Mouse (Mus musculus) embryonic facial prominence, embryonic 12.5 days (tissue): ENCODE data around the gene Cdh26. TPM values are rescaled to one million over a fixed set of nuclear protein-coding genes. Genes with fewer than 3 reads are reported as not detected.

Experiments
- ATAC-seq: fragments of 200-750 bp; cut with Nextera tagmentation; 2 replicates; pipeline ENCODE4 v1.8.0; 2017; ENCODE audit not compliant: insufficient number of reproducible peaks, insufficient read depth, low FRiP score, low TSS enrichment
- H3K27ac ChIP-seq: fragments of 300-500 bp; sonication (generic); 2 replicates; pipeline ENCODE4 v1.5.1; 2016; ENCODE audit warnings: mild to moderate bottlenecking
- H3K27me3 ChIP-seq: fragments of 300-500 bp; sonication (generic); 2 replicates; pipeline ENCODE4 v1.6.1; 2016; ENCODE audit warnings: mild to moderate bottlenecking, moderate library complexity
- H3K36me3 ChIP-seq: fragments of 300-500 bp; sonication (generic); 2 replicates; pipeline ENCODE4 v1.6.1; 2016; ENCODE audit warnings: mild to moderate bottlenecking
- H3K4me1 ChIP-seq: fragments of 300-500 bp; sonication (generic); 2 replicates; pipeline ENCODE4 v1.6.1; 2016
- H3K4me2 ChIP-seq: fragments of 300-500 bp; sonication (generic); replicated peaks from 2 replicates; pipeline ENCODE4 v1.6.1; 2016; ENCODE audit warnings: mild to moderate bottlenecking, moderate library complexity
- H3K4me3 ChIP-seq: fragments of 300-500 bp; sonication (generic); 2 replicates; pipeline ENCODE4 v1.5.1; 2016; ENCODE audit warnings: mild to moderate bottlenecking
- H3K9ac ChIP-seq: fragments of 300-500 bp; sonication (generic); 2 replicates; pipeline ENCODE4 v1.6.1; 2016; ENCODE audit warnings: mild to moderate bottlenecking, moderate library complexity
- H3K9me3 ChIP-seq: fragments of 300-500 bp; sonication (generic); 2 replicates; pipeline ENCODE4 v1.6.1; 2016; ENCODE audit warnings: mild to moderate bottlenecking, moderate library complexity
- WGBS: fragments of 180-500 bp; shearing (Covaris S2); methylation state at CpG from one replicate; pipeline ENCODE4 v1.1.7; 2016; 5-methylcytosine and 5-hydroxymethylcytosine counted together
- polyA plus RNA-seq: library from polyadenylated mRNA; unstranded; fragments of >200 nt; fragmentation: Nextera tagmentation; extraction: Ambion mirVana; gene quantifications from 2 replicates; pipeline ENCODE4 v1.2.1, GENCODE M21; 2016

Cdh26 gene
- polyA plus RNA-seq, result 0.45 and 0.58 TPM in 2 replicates

- Histone ChIP-seq H3K9ac (no peak within 1 kb of the TSS), H3K36me3 (no peaks in the 10 kb centered on the region), H3K27ac (no peak within 1 kb of the TSS), H3K4me1 (peaks cover 16% of the 10 kb centered on the region; the same call in 1 of the 2 replicates), H3K27me3 (0 out of 2 replicates have a peak, but pooled peaks cover 4% of the 10 kb centered on the region), H3K4me3 (no peak within 1 kb of the TSS), H3K9me3 (no peaks in the 10 kb centered on the region), H3K4me2 (no peak within 1 kb of the TSS)
- 78% methylated on average over 4 of the region's 4 CpGs for WGBS
- ATAC-seq, result no peak
Measured at GRCm38 (mm10) chr2:178430231-178430630, at the start of gene Cdh26. Cdh26 (plus strand) TSS chr2:178430531.

DNA sequence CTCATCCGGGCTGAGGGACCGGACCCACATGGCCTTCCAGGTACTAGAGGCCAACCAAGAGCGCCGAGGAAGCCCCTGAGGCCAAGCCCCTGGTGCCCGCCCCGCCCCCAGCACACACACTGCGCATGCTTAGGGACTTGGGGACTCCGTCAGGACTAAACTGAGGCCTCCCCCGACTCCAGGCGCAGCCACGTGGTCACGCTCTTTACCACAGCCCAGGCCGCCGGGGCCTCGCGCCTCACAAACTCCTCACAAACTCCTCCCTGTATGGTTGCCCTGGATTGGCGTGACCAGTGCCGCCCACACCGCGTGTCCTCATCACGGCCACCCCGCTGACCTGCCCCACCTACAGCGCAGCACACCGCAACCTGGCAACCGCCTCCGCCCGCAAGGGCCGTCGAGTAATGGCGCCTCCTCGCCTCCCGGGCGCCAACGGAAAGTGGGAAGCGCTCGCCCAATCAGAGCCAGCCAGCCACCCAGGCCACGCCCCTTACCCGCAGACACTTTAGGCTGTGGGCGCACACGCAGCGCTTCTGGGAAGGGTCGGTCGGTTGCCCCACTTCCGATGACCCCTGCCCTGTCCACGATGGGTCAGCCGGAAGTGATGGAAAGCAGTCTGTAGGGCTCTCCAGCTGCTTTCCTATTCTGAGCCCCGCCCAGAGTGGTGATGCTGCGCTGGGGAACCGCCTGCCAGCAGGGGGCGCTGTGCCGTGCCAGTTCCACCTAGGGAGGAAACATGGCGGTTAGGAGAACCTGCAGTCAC lies 23.1 kb upstream of the Cdh26 start, which contains the start of gene Sycp2:
Gene Sycp2 (minus strand): TSS at position 633 of the 763 bp plus-strand sequence.
- no peak within 1 kb of the TSS for H3K27ac ChIP-seq
- ATAC-seq, result no peak
- no peaks in the 10 kb centered on the region for H3K9me3 ChIP-seq
- H3K4me1 ChIP-seq, result no peaks in the 10 kb centered on the region
- no peaks in the 10 kb centered on the region for H3K27me3 ChIP-seq
- no peak within 1 kb of the TSS for H3K4me2 ChIP-seq
- H3K36me3 ChIP-seq, result no peaks in the 10 kb centered on the region
- no peak within 1 kb of the TSS for H3K4me3 ChIP-seq
- no peak within 1 kb of the TSS for H3K9ac ChIP-seq
- WGBS, result 84% methylated on average over 52 of the region's 52 CpGs

DNA sequence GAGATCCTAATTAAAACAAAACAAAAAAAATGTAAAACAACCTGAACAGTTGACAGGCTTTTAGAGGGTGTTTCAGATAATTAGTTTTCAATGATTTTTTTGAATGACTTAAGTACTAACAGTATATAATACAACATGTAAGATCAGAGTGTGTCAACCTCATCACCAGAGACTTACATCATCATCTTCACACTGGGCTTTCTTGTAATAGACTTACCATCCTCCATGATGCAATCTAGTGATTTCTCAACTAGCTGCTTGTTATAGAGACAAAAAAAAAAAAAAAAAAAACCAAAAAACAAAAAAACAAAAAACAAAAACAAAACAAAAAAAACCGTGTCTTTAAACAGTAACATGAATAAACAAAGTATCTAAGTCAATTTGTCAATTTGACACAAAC lies 21.3 kb upstream of the Cdh26 start:
- Histone ChIP-seq H3K9ac (no peak overlapping the region), H3K4me3 (no peak overlapping the region), H3K36me3 (no peaks in the 10 kb centered on the region), H3K27ac (no peak overlapping the region), H3K27me3 (peaks cover 16% of the 10 kb centered on the region), H3K4me2 (no peak overlapping the region), H3K4me1 (peaks cover 8% of the 10 kb centered on the region), H3K9me3 (no peaks in the 10 kb centered on the region)
- WGBS, result 32% methylated on average over 1 of the region's 1 CpGs
- ATAC-seq, result no peak

GRCm38 (mm10) chr2:178410286-178410685 lies 20.0 kb upstream of the Cdh26 start:
- Histone ChIP-seq H3K9ac (no peak overlapping the region), H3K4me3 (no peak overlapping the region), H3K9me3 (no peaks in the 10 kb centered on the region), H3K36me3 (no peaks in the 10 kb centered on the region), H3K4me2 (no peak overlapping the region), H3K27ac (no peak overlapping the region), H3K27me3 (peaks cover 19% of the 10 kb centered on the region), H3K4me1 (peaks cover 16% of the 10 kb centered on the region)
- WGBS, result 75% methylated on average over 6 of the region's 6 CpGs
- ATAC-seq, result no peak

DNA sequence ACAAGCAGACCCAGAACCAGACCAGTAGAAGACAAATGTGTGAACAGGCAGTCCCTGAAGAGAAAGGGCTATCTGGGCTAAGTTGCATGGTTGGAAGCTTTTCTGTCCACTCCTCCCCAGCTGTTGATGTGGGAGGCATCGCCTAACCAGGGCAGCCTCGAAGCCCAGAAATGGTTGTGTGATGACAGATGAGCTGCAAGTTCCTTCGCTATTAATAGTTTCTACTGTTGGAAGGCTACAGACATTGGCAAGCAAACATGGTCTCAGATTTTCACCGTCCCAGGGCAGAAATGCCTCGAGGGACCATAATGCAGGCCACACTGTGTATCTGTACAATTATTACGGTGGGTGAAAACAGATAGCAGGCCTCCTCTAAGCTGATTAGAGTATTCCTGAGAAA lies 17.7 kb upstream of the Cdh26 start:
- 58% methylated on average over 6 of the region's 6 CpGs for WGBS
- Histone ChIP-seq H3K27ac (no peak overlapping the region), H3K9me3 (no peaks in the 10 kb centered on the region), H3K4me1 (peaks cover 16% of the 10 kb centered on the region), H3K27me3 (peaks cover 19% of the 10 kb centered on the region), H3K36me3 (no peaks in the 10 kb centered on the region), H3K4me3 (no peak overlapping the region), H3K4me2 (no peak overlapping the region; the same call in 1 of the 2 replicates), H3K9ac (no peak overlapping the region)
- no peak for ATAC-seq

- Histone ChIP-seq H3K36me3 (no peaks in the 10 kb centered on the region; the same call in 1 of the 2 replicates), H3K9ac (no peak overlapping the region), H3K4me2 (peak overlapping the region; percentile 99), H3K27ac (no peak overlapping the region), H3K27me3 (peaks cover 19% of the 10 kb centered on the region), H3K4me1 (peaks cover 16% of the 10 kb centered on the region), H3K4me3 (peak overlapping the region; percentile 75), H3K9me3 (no peaks in the 10 kb centered on the region)
- 62% methylated on average over 13 of the region's 13 CpGs for WGBS
- ATAC-seq, result no peak
Measured at GRCm38 (mm10) chr2:178413081-178413480, 17.2 kb upstream of the Cdh26 start.

GRCm38 (mm10) chr2:178413481-178414260 lies 16.7 kb upstream of the Cdh26 start:
- Histone ChIP-seq H3K4me3 (peak overlapping the region; percentile 75), H3K27ac (no peak overlapping the region), H3K36me3 (no peaks in the 10 kb centered on the region; the same call in 1 of the 2 replicates), H3K4me2 (peak overlapping the region; percentile 99), H3K27me3 (peaks cover 19% of the 10 kb centered on the region), H3K4me1 (peaks cover 16% of the 10 kb centered on the region), H3K9me3 (no peaks in the 10 kb centered on the region), H3K9ac (peak overlapping the region; percentile 72)
- WGBS, result 14% methylated on average over 75 of the region's 75 CpGs
- no peak for ATAC-seq

DNA sequence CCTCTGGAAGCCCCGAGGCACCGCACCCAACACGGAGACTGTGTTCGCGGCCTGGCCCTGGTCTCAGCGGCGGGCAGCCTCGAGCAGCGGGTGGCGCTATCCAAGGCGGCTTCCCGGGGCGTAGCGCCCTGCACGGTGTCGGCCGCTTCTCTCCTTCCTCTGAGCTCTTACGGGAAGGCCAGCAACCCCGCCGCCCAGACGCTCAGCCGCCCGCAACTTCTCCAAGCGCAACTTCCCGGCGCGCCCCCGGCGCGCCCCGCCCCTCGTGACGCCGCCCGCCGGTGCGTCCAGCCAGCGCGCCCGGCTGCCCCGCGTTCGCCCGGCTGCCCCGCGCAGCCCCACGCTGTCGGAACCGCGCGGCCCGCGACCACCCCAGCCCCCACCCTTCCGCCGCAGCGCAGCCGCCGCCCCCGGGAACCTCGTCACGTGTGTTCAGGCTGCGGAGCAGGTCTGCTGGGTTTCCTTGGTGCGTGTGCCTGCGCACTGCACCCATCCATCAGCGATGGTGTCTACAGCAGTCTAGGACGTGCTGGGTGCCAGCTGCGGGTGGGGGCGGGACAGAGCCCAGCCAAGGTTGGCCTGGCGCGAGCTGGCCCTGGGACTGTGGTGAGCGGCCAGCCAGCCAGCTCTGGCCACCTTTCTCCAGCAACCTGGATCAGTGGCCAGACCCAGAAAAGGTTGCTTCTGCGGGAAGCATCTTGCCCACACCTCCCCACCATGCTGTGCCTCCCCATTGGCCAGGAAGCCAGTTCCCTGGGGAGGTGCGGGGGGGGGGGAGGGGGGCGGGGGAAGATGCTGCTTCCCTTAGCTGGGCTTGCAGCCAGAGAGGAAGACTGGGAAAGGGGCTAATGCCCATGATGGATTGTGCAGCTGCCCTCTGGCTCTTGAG lies 15.8 kb upstream of the Cdh26 start, which contains the start of the genes Ppp1r3d and Fam217b:
Gene Ppp1r3d (minus strand): TSS at position 212 of the 889 bp plus-strand sequence.
Gene Fam217b (plus strand): TSS at position 264 of the 889 bp plus-strand sequence.
- peak within 1 kb of the TSS; percentile 30; the same call in 1 of the 2 replicates for H3K27ac ChIP-seq
- peak within 1 kb of the TSS; percentile 72 for H3K9ac ChIP-seq
- peak; percentile 83 for ATAC-seq
- peaks cover 19% of the 10 kb centered on the region for H3K27me3 ChIP-seq
- under 1% methylated on average over 66 of the region's 74 CpGs for WGBS
- no peaks in the 10 kb centered on the region for H3K9me3 ChIP-seq
- peaks cover 16% of the 10 kb centered on the region for H3K4me1 ChIP-seq
- H3K4me3 ChIP-seq, result peak within 1 kb of the TSS; percentile 75
- no peaks in the 10 kb centered on the region; the same call in 1 of the 2 replicates for H3K36me3 ChIP-seq
- peak within 1 kb of the TSS; percentile 99 for H3K4me2 ChIP-seq

GRCm38 (mm10) chr2:178415150-178415448 lies 15.2 kb upstream of the Cdh26 start:
- Histone ChIP-seq H3K4me2 (peak overlapping the region; percentile 99), H3K4me1 (peaks cover 16% of the 10 kb centered on the region), H3K9ac (no peak overlapping the region; the same call in 1 of the 2 replicates), H3K9me3 (no peaks in the 10 kb centered on the region), H3K36me3 (no peaks in the 10 kb centered on the region; the same call in 1 of the 2 replicates), H3K27ac (no peak overlapping the region; the same call in 1 of the 2 replicates), H3K4me3 (peak overlapping the region; percentile 75), H3K27me3 (peaks cover 19% of the 10 kb centered on the region)
- 30% methylated on average over 3 of the region's 3 CpGs for WGBS
- ATAC-seq, result no peak; the same call in 1 of the 2 replicates

DNA sequence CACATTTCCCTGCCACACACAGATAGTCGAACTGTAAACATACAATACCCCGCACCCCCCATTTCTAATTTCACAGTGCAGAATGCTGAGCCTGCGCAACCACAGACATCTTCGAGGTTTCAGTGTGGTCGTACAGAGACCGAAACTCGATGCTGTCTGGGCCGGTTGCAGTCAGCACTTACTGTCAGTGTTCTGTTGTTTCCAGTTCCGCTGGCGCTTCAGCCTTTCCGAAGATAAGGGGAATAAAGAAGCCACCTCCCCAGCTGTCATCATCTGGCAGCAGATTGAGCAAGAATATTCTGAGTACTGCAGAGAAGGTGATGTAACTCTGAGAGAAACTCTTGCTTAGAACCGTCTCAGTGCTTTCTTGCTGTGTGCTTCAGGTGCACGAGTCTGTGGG lies 13.9 kb upstream of the Cdh26 start:
- Histone ChIP-seq H3K36me3 (no peaks in the 10 kb centered on the region; the same call in 1 of the 2 replicates), H3K27me3 (peaks cover 19% of the 10 kb centered on the region), H3K9me3 (no peaks in the 10 kb centered on the region), H3K4me3 (no peak overlapping the region), H3K4me1 (peaks cover 17% of the 10 kb centered on the region), H3K27ac (no peak overlapping the region), H3K9ac (no peak overlapping the region), H3K4me2 (no peak overlapping the region)
- WGBS, result 60% methylated on average over 13 of the region's 13 CpGs
- ATAC-seq, result no peak

DNA sequence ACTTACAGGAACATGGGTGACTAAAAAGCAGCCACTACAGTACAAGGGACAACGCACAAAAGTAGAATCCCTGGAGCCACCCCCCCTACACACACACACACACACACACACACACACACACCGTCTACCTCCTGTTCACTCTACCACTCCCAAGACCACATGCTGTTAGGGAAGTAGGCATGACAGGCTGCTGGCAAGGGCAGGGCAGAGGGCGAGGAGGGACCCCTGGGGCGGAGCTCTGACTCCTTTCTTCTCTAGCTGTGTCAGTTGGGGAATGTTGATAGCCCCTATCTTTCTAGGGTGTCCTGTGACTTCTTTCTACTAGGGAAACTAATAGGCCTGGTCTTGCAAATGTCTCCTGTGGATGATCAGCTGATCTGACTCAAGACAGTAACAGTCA lies 13.4 kb upstream of the Cdh26 start:
- no peak overlapping the region for H3K4me3 ChIP-seq
- no peak for ATAC-seq
- H3K4me1 ChIP-seq, result peaks cover 21% of the 10 kb centered on the region
- 74% methylated on average over 4 of the region's 4 CpGs for WGBS
- no peak overlapping the region for H3K9ac ChIP-seq
- no peaks in the 10 kb centered on the region for H3K9me3 ChIP-seq
- no peak overlapping the region for H3K4me2 ChIP-seq
- H3K27ac ChIP-seq, result no peak overlapping the region
- peaks cover 19% of the 10 kb centered on the region for H3K27me3 ChIP-seq
- no peaks in the 10 kb centered on the region; the same call in 1 of the 2 replicates for H3K36me3 ChIP-seq
